Mouse (Mus musculus): ENCODE data around the gene Accs. TPM values are rescaled to one million over a fixed set of nuclear protein-coding genes. Genes with fewer than 3 reads are reported as not detected.

Accs gene
- polyA plus RNA-seq, 1 experiment, result 10.6 TPM

GRCm38 (mm10) chr2:93883066-93883465 is 33.3 kb upstream of the Accs start:
- no peak overlapping the region for H3K4me3 ChIP-seq (replicated peaks; ENCODE audit: insufficient read depth, low read depth, low read length)
- no peak for DNase-seq
- 67% methylated on average over 5 of the region's 5 CpGs for WGBS
- no peak overlapping the region for H3K27ac ChIP-seq (ENCODE audit: insufficient read depth, low read length)
- no peaks in the 10 kb centered on the region for H3K27me3 ChIP-seq (ENCODE audit: control insufficient read depth, insufficient read depth, low read length)
- no peaks in the 10 kb centered on the region for H3K4me1 ChIP-seq (ENCODE audit: control insufficient read depth, insufficient read depth, low read length)
- TF ChIP-seq POLR2A (IDR thresholded peaks at IDR 0.05; ENCODE audit: borderline replicate concordance, insufficient read depth, low read length) (no peak), CTCF (IDR thresholded peaks at IDR 0.05; ENCODE audit: borderline replicate concordance, insufficient read depth, low read depth, low read length) (no peak)

- H3K4me1 ChIP-seq (ENCODE audit: control insufficient read depth, insufficient read depth, low read length), result no peaks in the 10 kb centered on the region
- TF ChIP-seq POLR2A (IDR thresholded peaks at IDR 0.05; ENCODE audit: borderline replicate concordance, insufficient read depth, low read length), result no peak
- no peak for TF ChIP-seq CTCF (IDR thresholded peaks at IDR 0.05; ENCODE audit: borderline replicate concordance, insufficient read depth, low read depth, low read length)
- no peak for DNase-seq
- no peak overlapping the region for H3K27ac ChIP-seq (ENCODE audit: insufficient read depth, low read length)
- 87% methylated on average over 9 of the region's 9 CpGs for WGBS
- no peaks in the 10 kb centered on the region for H3K27me3 ChIP-seq (ENCODE audit: control insufficient read depth, insufficient read depth, low read length)
- H3K4me3 ChIP-seq (replicated peaks; ENCODE audit: insufficient read depth, low read depth, low read length), result no peak overlapping the region
Measured at GRCm38 (mm10) chr2:93881640-93882367, 32.1 kb upstream of the Accs start.

- WGBS, result 33% methylated on average over 3 of the region's 3 CpGs
Measured at GRCm38 (mm10) chr2:93880981-93881380, 31.2 kb upstream of the Accs start.

GRCm38 (mm10) chr2:93880450-93880849 is 30.7 kb upstream of the Accs start:
- TF ChIP-seq CTCF (IDR thresholded peaks at IDR 0.05; ENCODE audit: borderline replicate concordance, insufficient read depth, low read depth, low read length) (no peak), POLR2A (IDR thresholded peaks at IDR 0.05; ENCODE audit: borderline replicate concordance, insufficient read depth, low read length) (no peak)
- WGBS, result 70% methylated on average over 8 of the region's 8 CpGs
- no peak for DNase-seq
- Histone ChIP-seq H3K27ac (ENCODE audit: insufficient read depth, low read length) (no peak overlapping the region), H3K27me3 (ENCODE audit: control insufficient read depth, insufficient read depth, low read length) (no peaks in the 10 kb centered on the region), H3K4me1 (ENCODE audit: control insufficient read depth, insufficient read depth, low read length) (no peaks in the 10 kb centered on the region), H3K4me3 (replicated peaks; ENCODE audit: insufficient read depth, low read depth, low read length) (no peak overlapping the region)

More at GRCm38 (mm10) chr2:93880981-93881380, 31.2 kb upstream of the Accs start:
- TF ChIP-seq POLR2A (IDR thresholded peaks at IDR 0.05; ENCODE audit: borderline replicate concordance, insufficient read depth, low read length), result no peak
- no peak for TF ChIP-seq CTCF (IDR thresholded peaks at IDR 0.05; ENCODE audit: borderline replicate concordance, insufficient read depth, low read depth, low read length)
- no peaks in the 10 kb centered on the region for H3K27me3 ChIP-seq (ENCODE audit: control insufficient read depth, insufficient read depth, low read length)
- H3K4me3 ChIP-seq (replicated peaks; ENCODE audit: insufficient read depth, low read depth, low read length), result no peak overlapping the region
- H3K4me1 ChIP-seq (ENCODE audit: control insufficient read depth, insufficient read depth, low read length), result no peaks in the 10 kb centered on the region
- no peak overlapping the region for H3K27ac ChIP-seq (ENCODE audit: insufficient read depth, low read length)
- no peak for DNase-seq

- WGBS, result 68% methylated on average over 5 of the region's 5 CpGs
- Histone ChIP-seq H3K27ac (ENCODE audit: insufficient read depth, low read length) (no peak overlapping the region), H3K4me1 (ENCODE audit: control insufficient read depth, insufficient read depth, low read length) (no peaks in the 10 kb centered on the region), H3K4me3 (replicated peaks; ENCODE audit: insufficient read depth, low read depth, low read length) (no peak overlapping the region), H3K27me3 (ENCODE audit: control insufficient read depth, insufficient read depth, low read length) (no peaks in the 10 kb centered on the region)
- TF ChIP-seq CTCF (IDR thresholded peaks at IDR 0.05; ENCODE audit: borderline replicate concordance, insufficient read depth, low read depth, low read length), result no peak
- TF ChIP-seq POLR2A (IDR thresholded peaks at IDR 0.05; ENCODE audit: borderline replicate concordance, insufficient read depth, low read length), result no peak
- DNase-seq, result no peak
Measured at GRCm38 (mm10) chr2:93877005-93877404, 27.3 kb upstream of the Accs start.

GRCm38 (mm10) chr2:93874606-93875005 is 24.9 kb upstream of the Accs start:
- Histone ChIP-seq H3K27ac (ENCODE audit: insufficient read depth, low read length) (no peak overlapping the region), H3K4me3 (replicated peaks; ENCODE audit: insufficient read depth, low read depth, low read length) (no peak overlapping the region), H3K4me1 (ENCODE audit: control insufficient read depth, insufficient read depth, low read length) (no peaks in the 10 kb centered on the region), H3K27me3 (ENCODE audit: control insufficient read depth, insufficient read depth, low read length) (no peaks in the 10 kb centered on the region)
- TF ChIP-seq CTCF (IDR thresholded peaks at IDR 0.05; ENCODE audit: borderline replicate concordance, insufficient read depth, low read depth, low read length) (no peak), POLR2A (IDR thresholded peaks at IDR 0.05; ENCODE audit: borderline replicate concordance, insufficient read depth, low read length) (no peak)
- WGBS, result 43% methylated on average over 3 of the region's 3 CpGs
- no peak for DNase-seq

- WGBS, result 15% methylated on average over 2 of the region's 2 CpGs
- no peak for DNase-seq
- Histone ChIP-seq H3K4me1 (ENCODE audit: control insufficient read depth, insufficient read depth, low read length) (no peaks in the 10 kb centered on the region), H3K27me3 (ENCODE audit: control insufficient read depth, insufficient read depth, low read length) (no peaks in the 10 kb centered on the region), H3K4me3 (replicated peaks; ENCODE audit: insufficient read depth, low read depth, low read length) (no peak overlapping the region), H3K27ac (ENCODE audit: insufficient read depth, low read length) (no peak overlapping the region)
- no peak for TF ChIP-seq POLR2A (IDR thresholded peaks at IDR 0.05; ENCODE audit: borderline replicate concordance, insufficient read depth, low read length)
- no peak for TF ChIP-seq CTCF (IDR thresholded peaks at IDR 0.05; ENCODE audit: borderline replicate concordance, insufficient read depth, low read depth, low read length)
Measured at GRCm38 (mm10) chr2:93874227-93874514, 24.4 kb upstream of the Accs start.

- no peaks in the 10 kb centered on the region for H3K4me1 ChIP-seq (ENCODE audit: control insufficient read depth, insufficient read depth, low read length)
- DNase-seq, result no peak
- H3K4me3 ChIP-seq (replicated peaks; ENCODE audit: insufficient read depth, low read depth, low read length), result no peak overlapping the region
- H3K27ac ChIP-seq (ENCODE audit: insufficient read depth, low read length), result no peak overlapping the region
- no peak for TF ChIP-seq POLR2A (IDR thresholded peaks at IDR 0.05; ENCODE audit: borderline replicate concordance, insufficient read depth, low read length)
- TF ChIP-seq CTCF (IDR thresholded peaks at IDR 0.05; ENCODE audit: borderline replicate concordance, insufficient read depth, low read depth, low read length), result no peak
- WGBS, result 37% methylated on average over 12 of the region's 12 CpGs
- no peaks in the 10 kb centered on the region for H3K27me3 ChIP-seq (ENCODE audit: control insufficient read depth, insufficient read depth, low read length)
Measured at GRCm38 (mm10) chr2:93873449-93874226, 23.9 kb upstream of the Accs start.
